Mouse (Mus musculus) ES-Bruce4 (cell line): ENCODE measurements around the gene Arid2.

Source experiments
- EP300 ChIP-seq: IDR thresholded peaks from 2 replicates; pipeline ENCODE4 v1.6.1; 2011; ENCODE audit warnings: low read depth, low read length; ENCODE audit not compliant: insufficient read depth
- POLR2A ChIP-seq: IDR thresholded peaks from one replicate; pipeline ENCODE4 v1.8.1; 2011; ENCODE audit warnings: low read length; ENCODE audit not compliant: insufficient read depth

DNA sequence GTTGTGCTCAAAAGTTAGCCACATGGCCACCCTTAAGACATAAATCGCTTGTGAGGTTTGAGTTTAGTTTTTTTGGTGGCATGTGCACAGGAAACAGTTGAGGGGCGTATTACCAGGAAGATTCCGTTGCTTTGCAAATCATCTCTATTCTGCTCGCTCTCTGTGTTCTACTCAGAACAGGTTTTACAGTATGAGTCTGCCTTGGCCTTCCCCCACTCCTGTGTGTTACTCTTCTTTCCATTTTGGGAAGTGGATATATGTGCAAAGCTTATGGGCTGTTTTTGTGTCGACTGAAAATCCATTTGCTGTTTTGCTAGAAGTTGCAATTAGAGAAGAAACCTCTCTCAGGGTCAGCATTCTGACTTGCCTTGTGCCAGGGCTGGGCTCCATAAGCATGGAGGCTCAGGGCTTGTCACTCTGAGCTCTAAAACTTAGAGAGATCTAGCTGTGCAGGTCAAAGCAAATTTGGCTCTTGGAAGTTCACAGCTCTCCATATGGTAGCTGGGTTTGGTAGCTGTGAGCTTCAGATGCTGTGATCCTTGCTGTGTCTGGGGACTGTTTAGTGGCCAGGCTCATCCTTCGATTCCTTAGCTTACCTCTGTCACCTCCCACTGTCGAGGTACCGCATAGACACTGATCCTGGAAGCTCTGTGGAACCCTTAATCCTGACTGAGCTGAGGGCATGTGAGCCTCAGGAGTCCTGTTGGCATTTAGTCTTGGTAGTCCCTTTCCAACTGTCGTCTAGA is 45.3 kb downstream of the Arid2 start:
- TF ChIP-seq EP300 (no peak), POLR2A (no peak)
